Mouse (Mus musculus): ENCODE measurements around the gene Ubl3.

Gene Ubl3

DNA sequence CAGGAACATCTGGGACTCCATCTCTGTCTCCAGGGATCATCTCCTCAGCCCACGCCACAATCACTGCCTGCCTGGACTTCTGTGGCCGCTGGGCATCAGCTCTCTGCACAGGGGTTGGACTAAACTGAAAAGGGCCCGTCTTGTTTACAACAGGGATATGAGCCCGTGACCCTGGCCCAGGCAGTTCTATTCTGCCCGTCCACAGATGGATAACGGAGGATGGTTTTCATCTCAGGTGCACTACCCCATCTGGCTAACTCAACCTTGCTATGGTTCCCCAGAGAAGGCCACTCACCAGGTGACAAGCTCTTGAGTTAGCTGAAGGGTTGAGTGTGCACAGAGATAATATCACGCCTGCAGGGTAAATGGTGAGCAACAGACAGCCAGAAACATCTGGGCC is 78.2 kb downstream of the Ubl3 start:
- DNase-seq (ENCODE audit: low spot score in 2 of 2): no peak

DNA sequence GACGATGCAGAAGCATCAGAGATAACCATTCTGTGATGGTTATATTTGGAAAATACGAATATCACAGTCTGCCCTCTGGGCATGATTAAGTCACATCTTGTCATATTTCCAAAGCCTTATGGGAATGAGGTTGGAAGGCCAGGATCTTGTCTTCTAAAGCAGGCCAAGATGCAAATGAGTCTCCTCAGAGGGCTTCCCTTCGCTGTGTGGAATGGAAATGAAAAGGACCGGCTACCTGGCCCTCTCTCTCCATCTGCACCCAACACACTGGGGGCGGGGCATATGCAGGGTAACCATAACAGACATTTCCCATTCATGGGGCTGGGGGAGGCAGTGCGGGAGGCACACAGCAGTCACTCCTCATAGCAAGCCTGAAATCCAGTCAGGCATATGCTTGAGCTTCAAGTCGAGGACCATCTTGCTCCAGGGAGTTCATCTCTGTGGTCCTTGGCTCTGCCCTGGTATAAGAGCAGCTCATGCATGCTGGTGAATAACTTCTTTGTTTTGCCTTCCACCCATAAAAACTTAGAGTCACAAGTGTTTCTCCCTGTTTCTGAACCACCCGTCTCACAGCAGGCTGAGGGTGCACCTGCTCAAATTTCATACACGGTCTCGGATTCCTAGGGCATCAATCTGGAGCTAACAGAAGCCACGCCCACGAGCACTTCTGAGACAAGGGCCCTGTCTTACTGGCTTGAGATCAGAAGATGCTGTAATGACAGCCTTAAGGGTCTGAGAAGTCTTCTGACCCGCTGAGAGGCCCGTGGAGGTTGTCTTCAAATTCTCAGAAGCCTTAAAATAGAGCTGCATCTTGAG is 83.8 kb downstream of the Ubl3 start:
- DNase-seq (ENCODE audit: low spot score in 2 of 2): no peak

DNA sequence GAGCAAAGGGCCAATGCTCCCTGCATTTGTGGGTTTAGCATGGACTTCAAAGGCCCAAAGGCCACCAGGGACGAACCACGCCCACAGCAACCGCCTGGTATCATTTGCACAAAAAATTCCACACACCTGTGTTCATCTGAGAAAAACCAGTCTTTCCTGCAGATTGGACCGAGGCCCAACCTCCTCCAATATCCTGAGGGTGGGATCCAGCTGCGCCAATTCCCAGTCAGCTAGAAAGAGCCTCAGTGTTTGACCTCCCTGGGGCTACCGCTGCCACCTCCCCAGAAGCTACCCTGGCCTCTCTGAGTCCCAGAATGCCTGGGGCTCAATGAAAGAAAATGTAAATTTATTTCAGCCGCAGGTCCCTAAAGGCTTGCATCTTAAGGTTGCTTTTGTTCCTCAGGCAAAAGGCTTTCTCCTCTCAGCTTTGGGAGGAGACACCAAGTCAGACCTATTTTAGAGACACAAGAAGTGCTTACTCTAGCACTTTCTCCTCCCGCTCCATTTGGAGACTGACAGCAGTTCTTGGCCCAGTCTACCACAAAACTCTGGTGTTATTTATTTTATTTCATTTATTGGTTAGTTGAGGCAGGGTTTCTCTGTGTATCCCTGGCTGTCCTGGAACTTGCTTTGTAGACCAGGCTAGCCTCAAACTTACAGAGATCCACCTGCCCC is 85.5 kb downstream of the Ubl3 start:
- DNase-seq (ENCODE audit: low spot score in 2 of 2): no peak

DNA sequence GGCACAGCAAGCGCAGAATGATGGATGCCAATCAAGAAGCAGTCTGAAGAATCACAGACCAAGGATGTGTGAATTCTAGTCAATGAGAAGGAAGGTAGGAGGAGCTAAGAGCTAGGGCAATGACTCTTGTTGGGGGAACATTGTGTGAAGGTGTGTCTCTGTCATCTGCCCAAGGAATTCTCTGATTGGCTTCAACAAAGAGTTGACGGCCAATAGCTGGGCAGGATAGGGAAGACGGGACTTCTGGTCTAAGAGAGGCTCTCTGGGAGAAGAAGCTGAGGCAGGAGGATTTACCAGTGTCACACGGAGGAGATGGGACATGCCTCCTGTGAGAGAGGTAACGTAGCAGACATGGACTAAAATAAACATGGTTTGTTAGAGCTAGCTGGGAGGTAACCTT is 86.5 kb downstream of the Ubl3 start:
- no peak for DNase-seq (ENCODE audit: low spot score in 2 of 2)

DNA sequence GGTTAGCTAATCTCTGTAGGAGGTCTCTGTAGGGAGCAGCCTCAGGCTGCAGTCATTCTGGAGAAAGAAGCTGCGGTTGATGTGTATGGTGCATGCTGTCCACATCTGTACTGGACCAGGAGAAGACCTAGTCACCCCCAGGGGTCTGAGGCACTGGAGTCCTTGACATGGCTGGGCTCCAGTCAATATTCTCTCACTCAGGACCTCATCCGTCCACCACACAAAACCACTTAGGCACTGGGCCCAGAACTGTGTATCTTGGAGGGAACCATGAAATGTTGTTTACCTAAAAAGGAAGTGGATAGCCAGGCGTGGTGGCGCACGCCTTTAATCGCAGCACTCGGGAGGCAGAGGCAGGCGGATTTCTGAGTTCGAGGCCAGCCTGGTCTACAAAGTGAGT is 87.5 kb downstream of the Ubl3 start:
- no peak for DNase-seq (ENCODE audit: low spot score in 2 of 2)

DNA sequence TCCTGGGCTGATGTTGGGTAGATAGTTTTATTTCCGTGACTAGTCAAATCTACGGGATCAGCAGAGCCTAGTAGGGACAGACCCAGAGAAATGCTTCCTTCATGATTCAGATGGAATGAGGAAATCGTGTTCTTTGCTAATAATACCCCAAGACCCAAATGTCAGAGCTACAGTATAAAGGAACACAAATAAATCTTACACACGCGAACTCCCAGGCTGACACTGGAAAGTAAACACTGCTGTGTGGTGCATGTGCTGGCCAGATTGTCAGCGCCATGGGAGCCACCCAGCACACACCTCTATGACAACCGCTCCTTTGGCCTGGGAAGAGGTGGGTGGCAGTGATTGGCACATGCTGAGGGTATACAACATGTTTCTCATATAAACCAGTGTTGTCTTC is 88.1 kb downstream of the Ubl3 start:
- no peak for DNase-seq (ENCODE audit: low spot score in 2 of 2)

DNA sequence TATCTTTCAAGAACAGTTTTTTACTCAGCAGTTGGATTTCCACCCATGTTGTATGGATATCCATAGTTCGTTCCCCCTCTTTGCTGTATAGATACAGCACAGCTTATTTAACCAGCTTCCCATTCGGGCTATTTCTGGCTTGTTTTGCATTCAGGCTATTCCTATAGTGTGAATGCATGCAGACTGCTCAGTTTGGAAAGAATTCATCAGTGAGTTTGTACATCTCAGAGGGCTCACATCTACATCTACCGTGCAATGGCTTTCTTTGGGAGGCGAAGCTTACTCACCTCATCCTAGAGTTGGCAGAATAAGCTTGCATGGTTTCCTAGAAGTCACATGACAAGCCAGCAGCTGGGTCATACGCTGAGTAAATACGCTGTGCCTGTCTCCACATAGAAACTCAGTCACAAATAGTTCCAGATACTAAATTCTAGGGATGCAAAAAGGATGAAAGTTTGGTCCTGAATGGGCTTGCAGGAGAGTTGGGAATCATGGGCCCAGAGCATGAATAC is 88.8 kb downstream of the Ubl3 start:
- DNase-seq (ENCODE audit: low spot score in 2 of 2): no peak
